Mouse (Mus musculus) hindbrain, embryonic 15.5 days (tissue): Measurements from ENCODE around the gene Syce1l. TPM values are rescaled to one million over a fixed set of nuclear protein-coding genes. Genes with fewer than 3 reads are reported as not detected.
A peak's percentile ranks its signal among the peaks of the same experiment; 100 is the strongest.

Experiments
- ATAC-seq: fragments of 200-750 bp; cut with Nextera tagmentation; 2 replicates; pipeline ENCODE4 v1.8.0; 2017; ENCODE audit warnings: low read depth, moderate number of reproducible peaks, moderate TSS enrichment; ENCODE audit not compliant: low FRiP score
- H3K27ac ChIP-seq: fragments of 300-500 bp; sonication (generic); replicated peaks from 2 replicates; pipeline ENCODE4 v1.5.1; 2015; ENCODE audit warnings: mild to moderate bottlenecking, inconsistent platforms
- H3K27me3 ChIP-seq: fragments of 300-500 bp; sonication (generic); 2 replicates; pipeline ENCODE4 v1.6.1; 2015; ENCODE audit warnings: control low read depth, inconsistent platforms
- H3K36me3 ChIP-seq: fragments of 300-500 bp; sonication (generic); 2 replicates; pipeline ENCODE4 v1.6.1; 2015; ENCODE audit warnings: control low read depth, inconsistent platforms
- H3K4me1 ChIP-seq: fragments of 300-500 bp; sonication (generic); replicated peaks from 2 replicates; pipeline ENCODE4 v1.6.1; 2015; ENCODE audit warnings: control low read depth, inconsistent platforms
- H3K4me2 ChIP-seq: fragments of 300-500 bp; sonication (generic); 2 replicates; pipeline ENCODE4 v1.6.1; 2015; ENCODE audit warnings: moderate library complexity, mild to moderate bottlenecking, inconsistent platforms
- H3K4me3 ChIP-seq: fragments of 300-500 bp; sonication (generic); 2 replicates; pipeline ENCODE4 v1.5.1; 2015; ENCODE audit warnings: mild to moderate bottlenecking, inconsistent platforms
- H3K9ac ChIP-seq: fragments of 300-500 bp; sonication (generic); 2 replicates; pipeline ENCODE4 v1.6.1; 2015; ENCODE audit warnings: inconsistent platforms
- H3K9me3 ChIP-seq: fragments of 300-500 bp; sonication (generic); 2 replicates; pipeline ENCODE4 v1.6.1; 2016; ENCODE audit warnings: control low read depth, inconsistent platforms
- WGBS: fragments of 180-500 bp; shearing (Covaris S2); methylation state at CpG from one replicate; pipeline ENCODE4 v1.1.7; 2015; 5-methylcytosine and 5-hydroxymethylcytosine counted together
- polyA plus RNA-seq: library from polyadenylated mRNA; unstranded; fragments of >200 nt; fragmentation: Nextera tagmentation; extraction: Ambion mirVana; gene quantifications from 2 replicates; pipeline ENCODE4 v1.2.1, GENCODE M21; 2015

Syce1l gene
- 0.21 TPM in 1 of 2 replicates, not detected in the other for polyA plus RNA-seq

GRCm38 (mm10) chr8:113642926-113643325 lies at the start of gene Syce1l:
Gene Syce1l (plus strand): TSS chr8:113643213.
- WGBS, result 95% methylated on average over 16 of the region's 16 CpGs
- Histone ChIP-seq H3K4me3 (no peak within 1 kb of the TSS), H3K4me2 (no peak within 1 kb of the TSS), H3K9ac (no peak within 1 kb of the TSS), H3K36me3 (peaks cover 32% of the 10 kb centered on the region), H3K9me3 (no peaks in the 10 kb centered on the region), H3K27ac (no peak within 1 kb of the TSS), H3K27me3 (no peaks in the 10 kb centered on the region), H3K4me1 (no peaks in the 10 kb centered on the region)
- ATAC-seq, result no peak

DNA sequence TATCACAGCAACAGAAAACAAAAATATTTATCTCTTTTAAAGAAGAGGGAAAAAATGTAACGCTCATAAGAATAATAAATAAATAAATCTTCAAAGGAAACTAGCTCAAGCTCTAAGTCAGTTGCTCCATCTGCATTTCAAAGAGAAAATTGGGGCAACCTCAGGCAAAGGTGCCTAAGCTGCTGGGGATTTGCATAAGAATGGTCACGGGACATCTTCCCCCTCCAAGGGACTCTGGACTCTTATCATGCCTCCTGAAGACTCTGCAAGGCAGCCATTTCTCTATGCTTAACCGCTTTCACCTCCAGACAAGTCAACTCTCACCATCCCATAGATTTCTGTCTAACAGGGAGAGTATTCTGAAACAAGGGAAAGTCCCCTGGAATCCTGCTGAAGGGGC lies 44.6 kb upstream of the Syce1l start:
- 43% methylated on average over 3 of the region's 3 CpGs for WGBS

DNA sequence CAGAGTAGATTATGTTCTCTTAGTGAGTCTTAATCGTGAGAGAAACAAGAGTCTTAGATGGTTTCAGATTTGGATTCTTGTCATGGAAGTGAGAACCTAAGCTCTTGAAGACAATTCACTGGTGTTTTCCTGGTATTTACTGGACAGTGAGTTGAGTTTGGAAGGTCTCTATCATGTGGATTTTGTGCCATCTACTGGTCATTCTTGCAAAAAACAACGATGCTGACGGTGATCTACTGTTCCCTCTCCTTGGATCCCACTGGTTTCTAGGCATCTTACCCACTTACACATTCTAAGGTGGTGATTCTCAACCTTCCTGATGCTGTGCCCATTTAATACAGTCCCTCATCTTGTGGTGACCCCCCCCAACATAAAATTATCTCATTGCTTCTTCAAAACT lies 10.4 kb upstream of the Syce1l start:
- WGBS, result 8% methylated on average over 3 of the region's 3 CpGs

More for the DNA sequence above, 44.6 kb upstream of the Syce1l start:
- Histone ChIP-seq H3K9ac (no peak overlapping the region), H3K4me1 (no peaks in the 10 kb centered on the region), H3K9me3 (no peaks in the 10 kb centered on the region), H3K27ac (no peak overlapping the region), H3K36me3 (no peaks in the 10 kb centered on the region), H3K27me3 (no peaks in the 10 kb centered on the region), H3K4me3 (no peak overlapping the region), H3K4me2 (no peak overlapping the region)
- ATAC-seq, result no peak

GRCm38 (mm10) chr8:113634161-113634560 lies 8.9 kb upstream of the Syce1l start:
- Histone ChIP-seq H3K4me2 (peak overlapping the region; percentile 99), H3K27me3 (no peaks in the 10 kb centered on the region), H3K9me3 (no peaks in the 10 kb centered on the region), H3K36me3 (peaks cover 10% of the 10 kb centered on the region), H3K4me3 (peak overlapping the region; percentile 82), H3K4me1 (peaks cover 21% of the 10 kb centered on the region), H3K27ac (peak overlapping the region; percentile 97), H3K9ac (peak overlapping the region; percentile 38)
- ATAC-seq, result no peak
- 34% methylated on average over 12 of the region's 12 CpGs for WGBS

More for the DNA sequence above, 10.4 kb upstream of the Syce1l start:
- H3K4me1 ChIP-seq, result peaks cover 21% of the 10 kb centered on the region
- H3K4me2 ChIP-seq, result no peak overlapping the region
- H3K9ac ChIP-seq, result no peak overlapping the region
- H3K27me3 ChIP-seq, result no peaks in the 10 kb centered on the region
- no peaks in the 10 kb centered on the region for H3K9me3 ChIP-seq
- no peak for ATAC-seq
- H3K27ac ChIP-seq, result no peak overlapping the region
- no peak overlapping the region for H3K4me3 ChIP-seq
- no peaks in the 10 kb centered on the region for H3K36me3 ChIP-seq

DNA sequence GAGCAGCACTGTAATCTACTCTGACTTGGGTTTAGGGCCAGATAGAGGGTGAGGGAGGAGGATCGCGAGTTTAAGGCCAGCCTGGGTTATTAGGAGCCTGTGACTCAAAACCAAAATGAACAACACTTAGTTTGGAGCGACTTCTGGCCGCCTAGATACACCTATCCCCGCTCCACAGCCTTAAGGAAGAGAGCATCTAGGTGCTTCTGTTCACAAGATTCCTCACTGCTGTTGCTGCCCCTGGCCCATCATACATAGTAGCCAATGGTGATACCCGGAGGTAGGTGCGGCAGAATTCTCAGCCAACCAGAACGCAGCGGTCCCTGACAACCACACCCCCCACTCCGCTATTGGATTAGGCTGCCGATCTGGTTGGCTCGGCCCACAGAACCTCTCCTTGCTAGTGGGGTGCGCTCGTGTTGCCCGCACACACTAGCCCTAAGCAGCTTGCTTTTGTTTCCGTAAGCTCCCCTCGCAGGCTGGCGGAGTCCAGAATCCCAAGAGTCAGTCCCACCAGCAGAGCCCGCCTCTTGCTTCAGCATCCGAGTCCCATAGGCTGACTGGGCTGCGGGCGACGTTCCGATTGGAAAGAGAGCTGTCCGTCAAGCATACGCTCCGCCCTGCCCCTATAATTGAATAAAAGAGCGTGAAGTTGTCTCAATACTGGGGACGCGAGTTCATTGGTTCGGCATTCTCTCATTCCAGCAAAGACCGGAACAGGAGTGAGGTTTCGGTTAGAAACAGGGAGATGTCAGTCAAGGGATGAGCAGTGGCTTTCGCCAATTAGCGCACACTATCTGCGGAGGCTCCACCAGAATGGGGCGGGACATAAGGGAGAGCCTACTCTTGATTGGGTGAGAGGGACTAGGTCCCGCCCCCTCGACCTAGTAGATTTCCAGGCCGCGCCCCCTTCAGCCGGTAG lies 8.1 kb upstream of the Syce1l start, which contains the start of gene Mon1b:
Gene Mon1b (plus strand): TSS at position 918 of the 922 bp plus-strand sequence.
- Histone ChIP-seq H3K9ac (peak within 1 kb of the TSS; percentile 83), H3K9me3 (no peaks in the 10 kb centered on the region), H3K4me2 (peak within 1 kb of the TSS; percentile 99), H3K27ac (peak within 1 kb of the TSS; percentile 97), H3K27me3 (no peaks in the 10 kb centered on the region), H3K36me3 (peaks cover 17% of the 10 kb centered on the region), H3K4me3 (peak within 1 kb of the TSS; percentile 82), H3K4me1 (peaks cover 21% of the 10 kb centered on the region)
- peak; percentile 99 for ATAC-seq
- WGBS, result under 1% methylated on average over 42 of the region's 42 CpGs

DNA sequence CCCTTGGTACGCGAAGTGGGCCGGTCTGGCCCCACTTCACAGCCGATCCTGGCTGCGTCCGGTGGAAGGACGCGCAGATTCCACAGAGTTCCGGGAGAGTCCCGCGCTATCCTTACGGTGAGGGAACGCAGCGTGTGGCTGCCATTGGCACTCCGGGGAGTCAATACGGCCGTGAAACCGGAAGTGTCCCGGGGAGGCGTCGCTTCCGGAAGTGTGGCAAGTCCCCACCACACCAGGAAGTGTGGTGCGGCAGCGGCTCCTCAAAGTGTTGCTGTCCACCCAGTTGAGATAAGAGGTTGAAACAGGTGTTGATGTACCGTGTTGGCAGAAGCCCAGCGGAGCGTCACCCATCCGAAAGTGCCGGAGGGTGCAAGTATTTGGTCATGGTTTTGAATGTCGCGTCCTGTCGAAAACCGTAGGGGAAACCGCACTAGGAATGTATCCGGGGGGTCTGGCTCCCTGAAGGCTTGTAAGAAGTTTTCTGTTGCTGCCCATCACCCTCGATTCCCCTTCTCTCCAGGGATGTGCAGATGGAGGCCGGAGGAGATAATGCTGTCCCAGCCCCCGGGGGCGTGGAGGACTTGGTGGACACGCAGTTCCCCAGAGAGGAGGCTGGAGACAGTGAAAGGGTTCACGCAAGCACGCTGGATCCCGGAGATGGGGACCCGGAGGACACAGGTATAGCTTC lies 7.3 kb upstream of the Syce1l start:
- peak overlapping the region; percentile 97 for H3K27ac ChIP-seq
- H3K9me3 ChIP-seq, result no peaks in the 10 kb centered on the region
- H3K9ac ChIP-seq, result peak overlapping the region; percentile 83
- peaks cover 22% of the 10 kb centered on the region for H3K36me3 ChIP-seq
- peak overlapping the region; percentile 82 for H3K4me3 ChIP-seq
- H3K4me2 ChIP-seq, result peak overlapping the region; percentile 99
- under 1% methylated on average over 44 of the region's 44 CpGs for WGBS
- peak; percentile 74 for ATAC-seq
- peaks cover 21% of the 10 kb centered on the region for H3K4me1 ChIP-seq
- no peaks in the 10 kb centered on the region for H3K27me3 ChIP-seq

DNA sequence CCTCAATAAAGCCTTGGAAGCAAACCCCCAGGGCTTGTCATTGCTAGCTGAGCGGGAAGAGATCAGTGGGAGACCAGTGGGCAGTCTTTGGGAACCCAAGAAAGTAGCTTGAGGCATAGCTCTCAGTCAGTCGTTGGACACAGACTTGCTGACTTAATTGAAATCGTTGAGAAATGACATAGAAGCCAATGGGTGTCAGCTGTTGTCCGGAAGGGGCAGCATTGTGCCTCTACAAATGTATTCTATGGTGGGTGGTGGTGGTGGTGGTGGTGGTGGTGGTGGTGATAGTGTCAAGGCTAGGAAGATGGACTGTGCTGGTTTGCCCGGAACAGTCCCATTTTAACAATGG lies 6.8 kb upstream of the Syce1l start:
- Histone ChIP-seq H3K36me3 (peaks cover 22% of the 10 kb centered on the region), H3K4me3 (peak overlapping the region; percentile 82), H3K27ac (peak overlapping the region; percentile 97), H3K4me2 (peak overlapping the region; percentile 99), H3K4me1 (peaks cover 21% of the 10 kb centered on the region), H3K9me3 (no peaks in the 10 kb centered on the region), H3K9ac (peak overlapping the region; percentile 83), H3K27me3 (no peaks in the 10 kb centered on the region)
- no peak for ATAC-seq
- WGBS, result 29% methylated on average over 5 of the region's 5 CpGs

GRCm38 (mm10) chr8:113640357-113640756 lies 2.7 kb upstream of the Syce1l start:
- WGBS, result 95% methylated on average over 8 of the region's 8 CpGs
- H3K4me2 ChIP-seq, result no peak overlapping the region
- no peaks in the 10 kb centered on the region for H3K27me3 ChIP-seq
- no peaks in the 10 kb centered on the region for H3K9me3 ChIP-seq
- no peak overlapping the region for H3K9ac ChIP-seq
- H3K27ac ChIP-seq, result no peak overlapping the region
- H3K4me3 ChIP-seq, result no peak overlapping the region
- ATAC-seq, result no peak
- H3K4me1 ChIP-seq, result peaks cover 15% of the 10 kb centered on the region
- peaks cover 32% of the 10 kb centered on the region for H3K36me3 ChIP-seq

DNA sequence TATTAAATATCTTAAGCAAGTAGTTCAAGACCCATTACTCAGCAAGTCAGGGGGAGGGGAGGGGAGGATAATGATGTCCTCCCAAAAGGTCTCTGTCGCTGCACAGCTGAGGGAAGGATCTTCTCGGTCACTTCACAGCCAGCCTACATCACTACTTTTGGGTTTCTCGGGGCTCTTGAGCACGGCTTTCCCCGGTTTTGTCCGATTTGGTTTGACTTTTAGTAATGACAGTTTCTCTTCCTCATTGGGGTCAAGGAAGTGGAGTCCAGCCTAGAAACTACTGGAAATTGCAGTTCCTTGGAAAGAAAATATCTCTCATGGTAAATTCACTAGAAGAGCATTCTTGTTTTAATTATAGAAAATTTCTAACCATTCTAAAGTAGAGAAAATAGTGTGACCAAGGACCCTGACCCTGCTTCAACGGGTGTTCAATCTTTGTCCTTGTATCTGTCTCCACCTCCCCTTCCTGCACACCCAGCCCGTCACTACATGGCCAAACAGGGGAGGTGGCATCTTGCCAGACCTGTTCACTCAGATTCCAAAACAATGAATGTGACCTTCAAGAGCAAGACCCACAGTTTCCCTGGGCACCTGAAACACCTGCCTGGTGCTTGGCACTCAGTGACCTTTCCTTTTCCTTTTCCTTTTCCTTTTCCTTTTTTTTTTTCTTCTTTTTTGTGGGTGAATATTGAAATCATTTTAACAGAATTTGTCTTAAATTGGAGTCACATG lies 632 bp downstream of the Syce1l start:
- no peaks in the 10 kb centered on the region for H3K4me1 ChIP-seq
- H3K4me2 ChIP-seq, result no peak overlapping the region
- H3K36me3 ChIP-seq, result peaks cover 28% of the 10 kb centered on the region
- 92% methylated on average over 8 of the region's 8 CpGs for WGBS
- H3K27ac ChIP-seq, result no peak overlapping the region
- H3K27me3 ChIP-seq, result no peaks in the 10 kb centered on the region
- H3K9me3 ChIP-seq, result no peaks in the 10 kb centered on the region
- H3K9ac ChIP-seq, result no peak overlapping the region
- no peak overlapping the region for H3K4me3 ChIP-seq
- no peak for ATAC-seq

DNA sequence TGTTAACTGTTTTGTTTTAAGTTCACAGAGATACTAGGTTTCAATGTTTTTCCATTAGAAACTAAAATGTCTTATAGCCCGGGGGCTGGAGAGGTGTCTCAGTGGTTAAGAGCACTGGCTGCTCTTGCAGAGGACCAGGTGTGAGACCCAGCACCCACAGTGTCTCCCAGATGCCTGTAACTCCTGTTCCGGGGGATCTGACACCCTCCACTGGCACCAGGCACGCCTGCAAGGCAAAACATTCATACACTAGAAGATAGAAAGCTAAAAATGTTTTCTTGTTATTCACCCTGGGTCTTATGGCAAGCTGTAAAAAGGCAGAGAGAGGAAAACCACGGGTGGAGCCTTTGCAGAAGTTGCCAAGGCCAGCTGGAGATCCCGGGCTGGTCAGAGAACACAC lies 2.2 kb downstream of the Syce1l start:
- Histone ChIP-seq H3K9ac (no peak overlapping the region), H3K36me3 (0 out of 2 replicates have a peak, but pooled peaks cover 12% of the 10 kb centered on the region), H3K4me3 (no peak overlapping the region), H3K4me2 (no peak overlapping the region), H3K4me1 (no peaks in the 10 kb centered on the region), H3K9me3 (no peaks in the 10 kb centered on the region), H3K27me3 (no peaks in the 10 kb centered on the region), H3K27ac (no peak overlapping the region)
- ATAC-seq, result no peak
- 80% methylated on average over 5 of the region's 5 CpGs for WGBS

GRCm38 (mm10) chr8:113652450-113652849 lies 9.4 kb downstream of the Syce1l start:
- 86% methylated on average over 12 of the region's 12 CpGs for WGBS
- no peak overlapping the region for H3K4me3 ChIP-seq
- no peak overlapping the region for H3K9ac ChIP-seq
- no peaks in the 10 kb centered on the region for H3K27me3 ChIP-seq
- no peak overlapping the region for H3K4me2 ChIP-seq
- ATAC-seq, result no peak
- H3K27ac ChIP-seq, result no peak overlapping the region
- H3K4me1 ChIP-seq, result no peaks in the 10 kb centered on the region
- no peaks in the 10 kb centered on the region for H3K36me3 ChIP-seq
- H3K9me3 ChIP-seq, result no peaks in the 10 kb centered on the region
